Mouse (Mus musculus): ENCODE data around the gene Nucb2. TPM values are rescaled to one million over a fixed set of nuclear protein-coding genes. Genes with fewer than 3 reads are reported as not detected.

The Nucb2 gene
- polyA plus RNA-seq (2015; fragmentation: Nextera tagmentation; extraction: Ambion mirVana): 14.4 TPM in 2 replicates

GRCm38 (mm10) chr7:116503879-116504817, at the start of gene Nucb2:
Nucb2 (plus strand) TSS chr7:116504369.
- Histone ChIP-seq H3K27me3 (no peaks in the 10 kb centered on the region), H3K9ac (peak within 1 kb of the TSS; percentile 87), H3K4me1 (peaks cover 7% of the 10 kb centered on the region), H3K4me2 (peak within 1 kb of the TSS; percentile 74), H3K4me3 (peak within 1 kb of the TSS; percentile 77), H3K36me3 (ENCODE audit: poor library complexity, severe bottlenecking) (no peaks in the 10 kb centered on the region), H3K27ac (peak within 1 kb of the TSS; percentile 78), H3K9me3 (replicated peaks) (no peaks in the 10 kb centered on the region)
- peak; percentile 100 for ATAC-seq
- under 1% methylated on average over 51 of the region's 51 CpGs for WGBS

GRCm38 (mm10) chr7:116456964-116457363, 47.2 kb upstream of the Nucb2 start:
- WGBS: 87% methylated on average over 4 of the region's 4 CpGs
- Histone ChIP-seq H3K27me3 (no peaks in the 10 kb centered on the region), H3K9me3 (replicated peaks) (no peaks in the 10 kb centered on the region), H3K4me3 (no peak overlapping the region), H3K4me2 (no peak overlapping the region), H3K27ac (no peak overlapping the region), H3K36me3 (ENCODE audit: poor library complexity, severe bottlenecking) (no peaks in the 10 kb centered on the region), H3K4me1 (no peaks in the 10 kb centered on the region), H3K9ac (no peak overlapping the region)
- ATAC-seq: no peak

GRCm38 (mm10) chr7:116457391-116457790, 46.8 kb upstream of the Nucb2 start:
- H3K36me3 ChIP-seq (ENCODE audit: poor library complexity, severe bottlenecking): no peaks in the 10 kb centered on the region
- no peaks in the 10 kb centered on the region for H3K27me3 ChIP-seq
- WGBS: 90% methylated on average over 6 of the region's 6 CpGs
- no peak for ATAC-seq
- H3K27ac ChIP-seq: no peak overlapping the region
- no peaks in the 10 kb centered on the region for H3K9me3 ChIP-seq (replicated peaks)
- H3K9ac ChIP-seq: no peak overlapping the region
- H3K4me1 ChIP-seq: no peaks in the 10 kb centered on the region
- H3K4me2 ChIP-seq: no peak overlapping the region
- H3K4me3 ChIP-seq: no peak overlapping the region

GRCm38 (mm10) chr7:116458985-116459441, 45.2 kb upstream of the Nucb2 start:
- Histone ChIP-seq H3K27ac (no peak overlapping the region), H3K4me3 (no peak overlapping the region), H3K4me1 (no peaks in the 10 kb centered on the region), H3K9me3 (replicated peaks) (no peaks in the 10 kb centered on the region), H3K4me2 (no peak overlapping the region), H3K9ac (no peak overlapping the region), H3K27me3 (no peaks in the 10 kb centered on the region), H3K36me3 (ENCODE audit: poor library complexity, severe bottlenecking) (no peaks in the 10 kb centered on the region)
- WGBS: 36% methylated on average over 3 of the region's 3 CpGs
- ATAC-seq: no peak

GRCm38 (mm10) chr7:116462114-116462513, 42.1 kb upstream of the Nucb2 start:
- H3K4me1 ChIP-seq: no peaks in the 10 kb centered on the region
- H3K9me3 ChIP-seq (replicated peaks): no peaks in the 10 kb centered on the region
- no peak overlapping the region for H3K4me2 ChIP-seq
- no peak overlapping the region for H3K4me3 ChIP-seq
- no peak for ATAC-seq
- H3K36me3 ChIP-seq (ENCODE audit: poor library complexity, severe bottlenecking): no peaks in the 10 kb centered on the region
- H3K27ac ChIP-seq: no peak overlapping the region
- 62% methylated on average over 8 of the region's 8 CpGs for WGBS
- no peak overlapping the region for H3K9ac ChIP-seq
- no peaks in the 10 kb centered on the region for H3K27me3 ChIP-seq

GRCm38 (mm10) chr7:116475836-116476235, 28.3 kb upstream of the Nucb2 start:
- no peaks in the 10 kb centered on the region for H3K27me3 ChIP-seq
- H3K36me3 ChIP-seq (ENCODE audit: poor library complexity, severe bottlenecking): no peaks in the 10 kb centered on the region
- H3K27ac ChIP-seq: no peak overlapping the region
- H3K9me3 ChIP-seq (replicated peaks): no peaks in the 10 kb centered on the region
- H3K4me3 ChIP-seq: no peak overlapping the region
- H3K9ac ChIP-seq: no peak overlapping the region
- H3K4me1 ChIP-seq: no peaks in the 10 kb centered on the region
- H3K4me2 ChIP-seq: no peak overlapping the region
- no peak for ATAC-seq

GRCm38 (mm10) chr7:116476264-116476663, 27.9 kb upstream of the Nucb2 start:
- no peaks in the 10 kb centered on the region for H3K4me1 ChIP-seq
- H3K27ac ChIP-seq: no peak overlapping the region

GRCm38 (mm10) chr7:116483106-116483505, 21.1 kb upstream of the Nucb2 start:
- H3K4me1 ChIP-seq: no peaks in the 10 kb centered on the region
- no peak overlapping the region for H3K9ac ChIP-seq
- no peak overlapping the region for H3K4me2 ChIP-seq
- no peak overlapping the region for H3K27ac ChIP-seq
- no peaks in the 10 kb centered on the region for H3K27me3 ChIP-seq
- H3K4me3 ChIP-seq: no peak overlapping the region
- no peaks in the 10 kb centered on the region for H3K36me3 ChIP-seq (ENCODE audit: poor library complexity, severe bottlenecking)
- ATAC-seq: no peak
- 73% methylated on average over 1 of the region's 1 CpGs for WGBS
- H3K9me3 ChIP-seq (replicated peaks): no peaks in the 10 kb centered on the region

More at GRCm38 (mm10) chr7:116476264-116476663, 27.9 kb upstream of the Nucb2 start:
- 89% methylated on average over 5 of the region's 5 CpGs for WGBS
- no peaks in the 10 kb centered on the region for H3K27me3 ChIP-seq
- H3K9ac ChIP-seq: no peak overlapping the region
- H3K36me3 ChIP-seq (ENCODE audit: poor library complexity, severe bottlenecking): no peaks in the 10 kb centered on the region
- no peaks in the 10 kb centered on the region for H3K9me3 ChIP-seq (replicated peaks)
- no peak for ATAC-seq
- no peak overlapping the region for H3K4me2 ChIP-seq
- no peak overlapping the region for H3K4me3 ChIP-seq

GRCm38 (mm10) chr7:116483782-116484181, 20.4 kb upstream of the Nucb2 start:
- Histone ChIP-seq H3K9ac (no peak overlapping the region), H3K4me1 (no peaks in the 10 kb centered on the region), H3K27ac (no peak overlapping the region), H3K27me3 (no peaks in the 10 kb centered on the region), H3K9me3 (replicated peaks) (no peaks in the 10 kb centered on the region), H3K4me3 (no peak overlapping the region), H3K36me3 (ENCODE audit: poor library complexity, severe bottlenecking) (no peaks in the 10 kb centered on the region), H3K4me2 (no peak overlapping the region)
- ATAC-seq: no peak
- WGBS: 75% methylated on average over 5 of the region's 5 CpGs

GRCm38 (mm10) chr7:116484213-116484612, 20.0 kb upstream of the Nucb2 start:
- Histone ChIP-seq H3K4me3 (no peak overlapping the region), H3K27ac (no peak overlapping the region), H3K9ac (no peak overlapping the region), H3K27me3 (no peaks in the 10 kb centered on the region), H3K9me3 (replicated peaks) (no peaks in the 10 kb centered on the region), H3K4me2 (no peak overlapping the region), H3K4me1 (no peaks in the 10 kb centered on the region), H3K36me3 (ENCODE audit: poor library complexity, severe bottlenecking) (no peaks in the 10 kb centered on the region)
- ATAC-seq: no peak
- WGBS: 91% methylated on average over 5 of the region's 5 CpGs

GRCm38 (mm10) chr7:116485062-116485601, 19.0 kb upstream of the Nucb2 start:
- 70% methylated on average over 1 of the region's 1 CpGs for WGBS
- Histone ChIP-seq H3K4me2 (no peak overlapping the region), H3K27ac (no peak overlapping the region), H3K27me3 (no peaks in the 10 kb centered on the region), H3K36me3 (ENCODE audit: poor library complexity, severe bottlenecking) (no peaks in the 10 kb centered on the region), H3K4me1 (no peaks in the 10 kb centered on the region), H3K9ac (no peak overlapping the region), H3K9me3 (replicated peaks) (no peaks in the 10 kb centered on the region), H3K4me3 (no peak overlapping the region)
- ATAC-seq: no peak

- H3K36me3 ChIP-seq (ENCODE audit: poor library complexity, severe bottlenecking): no peaks in the 10 kb centered on the region
- H3K9me3 ChIP-seq (replicated peaks): no peaks in the 10 kb centered on the region; the same call in 1 of the 2 replicates
- no peak for ATAC-seq
- H3K27me3 ChIP-seq: no peaks in the 10 kb centered on the region
- H3K4me3 ChIP-seq: no peak overlapping the region
- WGBS: 81% methylated on average over 4 of the region's 4 CpGs
- no peaks in the 10 kb centered on the region for H3K4me1 ChIP-seq
- H3K4me2 ChIP-seq: no peak overlapping the region
- H3K27ac ChIP-seq: no peak overlapping the region
- H3K9ac ChIP-seq: no peak overlapping the region
Observed at GRCm38 (mm10) chr7:116491113-116491512, 13.1 kb upstream of the Nucb2 start.

Data from forebrain, embryonic 13.5 days (tissue).